ENCODE assay signal across 8 mouse cellular contexts in the genomic region with DNA sequence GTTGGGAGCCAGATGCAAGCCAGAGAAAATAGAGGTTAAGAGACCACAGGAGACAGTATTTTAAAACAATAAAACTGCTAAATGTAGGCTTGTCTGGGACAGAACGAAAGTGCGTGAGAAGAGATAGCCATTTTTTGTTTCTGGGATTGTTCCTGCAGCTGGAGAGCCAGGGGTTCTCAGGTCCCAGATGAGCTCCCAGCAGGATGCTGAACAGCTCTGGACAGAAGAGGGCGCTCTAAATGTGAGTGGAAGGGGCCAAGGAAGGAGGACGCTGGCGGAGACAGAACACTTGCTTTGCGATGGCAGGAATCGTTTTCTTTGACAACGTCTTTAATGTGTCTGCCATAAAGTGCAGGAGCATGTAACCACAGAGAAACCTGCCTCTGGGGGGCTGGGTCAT. TPM values are rescaled to one million over a fixed set of nuclear protein-coding genes. Genes with fewer than 3 reads are reported as not detected.
DNase-seq lines count a peak whose midpoint lies in the region; ATAC-seq and TF ChIP-seq lines count a peak whose summit lies in the region.

No protein-coding gene starts in this region.

- 20% methylated on average over 8 of the region's 8 CpGs for WGBS in heart, adult 2 months
- 25% methylated on average over 8 of the region's 8 CpGs for WGBS in heart, embryonic 15.5 days

- H3K27me3 ChIP-seq in heart, adult 2 months (ENCODE audit: control insufficient read depth, insufficient read depth, low read length): no peaks in the 10 kb centered on the region
- peaks cover 21% of the 10 kb centered on the region for H3K27me3 ChIP-seq in heart, embryonic 15.5 days

- H3K4me2 ChIP-seq in heart, embryonic 15.5 days: peak overlapping the region; percentile 21; the same call in 1 of the 2 replicates

- TF ChIP-seq EP300 in heart, adult 2 months (IDR thresholded peaks at IDR 0.05; ENCODE audit: insufficient read depth, low read depth, low read length): no peak

- H3K9me3 ChIP-seq in heart, embryonic 15.5 days (replicated peaks): peaks cover 4% of the 10 kb centered on the region; the same call in 1 of the 2 replicates

- no peak overlapping the region for H3K9ac ChIP-seq in heart, adult 2 months (ENCODE audit: low read depth, low read length)
- no peak overlapping the region for H3K9ac ChIP-seq in heart, embryonic 15.5 days

- TF ChIP-seq CTCF in heart, adult 2 months (IDR thresholded peaks at IDR 0.05): peak; percentile 62

- H3K27ac ChIP-seq in heart, adult 2 months: no peak overlapping the region
- no peak overlapping the region for H3K27ac ChIP-seq in heart, embryonic 15.5 days

- no peak for ATAC-seq in heart, embryonic 15.5 days (replicated peaks; ENCODE audit: insufficient number of reproducible peaks, insufficient read depth, low FRiP score, low read depth)

- intact Hi-C loops in heart, adult 2 months (cut with DNase I): loop anchor here (10.0 kb wide), 1 partner anchor 563 kb away; no protein-coding TSS in a partner anchor

- no peaks in the 10 kb centered on the region for H3K4me1 ChIP-seq in heart, adult 2 months (ENCODE audit: control insufficient read depth, insufficient read depth, low read length)
- peaks cover 12% of the 10 kb centered on the region; the same call in 1 of the 2 replicates for H3K4me1 ChIP-seq in heart, embryonic 15.5 days (replicated peaks)

- no peak overlapping the region for H3K4me3 ChIP-seq in heart, adult 2 months
- no peak overlapping the region for H3K4me3 ChIP-seq in heart, embryonic 15.5 days

- peak; percentile 9 to 31 for DNase-seq in heart, adult 2 months
- DNase-seq in heart, adult 9 months (ENCODE audit: low spot score in 2 of 2): no peak
- DNase-seq in spleen, postnatal 36 days (ENCODE audit: low spot score in 2 of 2): peak; percentile 10 to 20
- DNase-seq in spleen, postnatal 4 days (ENCODE audit: low spot score in 2 of 2): no peak
- DNase-seq in lung, postnatal 14 days: peak; percentile 67
- DNase-seq in natural killer cell, adult 2 months (ENCODE audit: low spot score in 2 of 2): no peak
- DNase-seq in urinary bladder, postnatal 10 days (ENCODE audit: low spot score): no peak

- H3K36me3 ChIP-seq in heart, adult 2 months (ENCODE audit: control insufficient read depth, insufficient read depth, low read length): no peaks in the 10 kb centered on the region
- H3K36me3 ChIP-seq in heart, embryonic 15.5 days: no peaks in the 10 kb centered on the region

- no peak for TF ChIP-seq POLR2A in heart, adult 2 months (IDR thresholded peaks at IDR 0.05; ENCODE audit: insufficient read depth, low read depth, low read length)

- no peaks in the 10 kb centered on the region for H3K79me2 ChIP-seq in heart, adult 2 months (replicated peaks; ENCODE audit: control insufficient read depth, insufficient read depth, low read length)

RNA-seq across cellular contexts. Expression of gene Sdk2, which starts 5.2 kb away (rescaled TPM):
- total RNA-seq in heart, adult 2 months (2021): 1 to 10 TPM; 1.5 to 1.9 TPM
- 0.41 and 0.49 TPM in 2 replicates for polyA plus RNA-seq in heart, adult 2 months (2012; rRNA removed)
- polyA plus RNA-seq in heart, embryonic 15.5 days (2015; fragmentation: Nextera tagmentation; extraction: Ambion mirVana): 1.4 and 2.0 TPM in 2 replicates

Comparison
In these comparisons a context has a peak if more than half of its experiments do, and no peak if none do; other contexts are left out.
1. DNase-seq: peak in heart, adult 2 months (2 of 2), spleen, postnatal 36 days (2 of 2) and lung, postnatal 14 days (single experiment); none in heart, adult 9 months (0 of 2), spleen, postnatal 4 days (0 of 2), natural killer cell, adult 2 months (0 of 2) and urinary bladder, postnatal 10 days (single experiment).